Mouse (Mus musculus): ENCODE results near the gene Gipc1.

- TF ChIP-seq CTCF (conservative IDR thresholded peaks at IDR 0.05 in 1 of 2, IDR thresholded peaks at IDR 0.05 in 1 of 2; ENCODE audit: low read depth in 2 of 2, low read length in 2 of 2) (no peak), POLR2AphosphoS2 (IDR thresholded peaks at IDR 0.05; ENCODE audit: low read depth, low read length) (no peak), BHLHE40 (IDR thresholded peaks at IDR 0.05; ENCODE audit: low read depth, low read length) (no peak), EP300 (IDR thresholded peaks at IDR 0.05; ENCODE audit: low read length) (no peak), SIN3A (IDR thresholded peaks at IDR 0.05; ENCODE audit: low read length) (no peak), MAFK (IDR thresholded peaks at IDR 0.05; ENCODE audit: insufficient replicate concordance, low read length) (no peak), POLR2A (IDR thresholded peaks at IDR 0.05; ENCODE audit: low read depth, low read length) (no peak), RAD21 (IDR thresholded peaks at IDR 0.05; ENCODE audit: low read depth, low read length) (no peak), CHD2 (IDR thresholded peaks at IDR 0.05; ENCODE audit: low read length) (no peak), GABPA (IDR thresholded peaks at IDR 0.05; ENCODE audit: insufficient replicate concordance, low read depth, low read length) (no peak), CHD1 (IDR thresholded peaks at IDR 0.05; ENCODE audit: low read depth, low read length) (no peak), UBTF (IDR thresholded peaks at IDR 0.05; ENCODE audit: low read depth, low read length) (no peak), ZC3H11A (IDR thresholded peaks at IDR 0.05; ENCODE audit: low read depth, low read length) (no peak)
Measured at GRCm38 (mm10) chr8:83660995-83661680, 8.7 kb downstream of the Gipc1 start.
